Mouse (Mus musculus) myocyte (in vitro differentiated cells): ENCODE measurements around the gene Olfr58. TPM values are rescaled to one million over a fixed set of nuclear protein-coding genes. Genes with fewer than 3 reads are reported as not detected.
"Not testable (repeated sequence)": the region's sequence is repeated elsewhere in the genome, so short reads cannot be mapped to it uniquely, and the experiment has no call there.

Experiments used
- H3K27me3 ChIP-seq: one replicate; pipeline ENCODE4 v1.6.1; 2011; ENCODE audit not compliant: control insufficient read depth, insufficient read depth, insufficient read length
- H3K36me3 ChIP-seq: one replicate; pipeline ENCODE4 v1.6.1; 2011; ENCODE audit not compliant: control insufficient read depth, insufficient read depth
- H3K4me2 ChIP-seq: one replicate; pipeline ENCODE4 v1.6.1; 2011; ENCODE audit warnings: low read depth, control low read depth
- H3K4me3 ChIP-seq: one replicate; pipeline ENCODE4 v1.5.1; 2011; ENCODE audit warnings: mild to moderate bottlenecking, control low read depth, moderate library complexity
- H3K79me2 ChIP-seq: one replicate; pipeline ENCODE4 v1.6.1; 2011; ENCODE audit not compliant: control insufficient read depth, insufficient read depth
- H3ac ChIP-seq: one replicate; pipeline ENCODE4 v1.6.1; 2011; ENCODE audit not compliant: control insufficient read depth, insufficient read length
- CEBPB ChIP-seq: IDR thresholded peaks from 2 replicates; pipeline ENCODE4 v1.6.1; 2011; ENCODE audit warnings: mild to moderate bottlenecking, moderate library complexity; ENCODE audit not compliant: poor library complexity, insufficient read depth, severe bottlenecking
- E2F4 ChIP-seq: IDR thresholded peaks from one replicate; pipeline ENCODE4 v1.6.1; 2011; ENCODE audit warnings: mild to moderate bottlenecking, control low read depth, moderate library complexity; ENCODE audit not compliant: insufficient read depth
- MAX ChIP-seq: IDR thresholded peaks from one replicate; pipeline ENCODE4 v1.6.1; 2011; ENCODE audit warnings: low read depth, mild to moderate bottlenecking, control low read depth
- MYOD1 ChIP-seq, 3 experiments: IDR thresholded peaks; one replicate each; pipeline ENCODE4 v1.6.1; 2011; ENCODE audit warnings: control low read depth in 2 of 3, low read depth in 2 of 3, mild to moderate bottlenecking in 2 of 3, moderate library complexity in 1 of 3; ENCODE audit not compliant: insufficient read length in 2 of 3, control insufficient read depth in 1 of 3
- MYOG ChIP-seq, 3 experiments: IDR thresholded peaks; one replicate each; pipeline ENCODE4 v1.6.1; 2011; ENCODE audit warnings: control low read depth in 2 of 3, low read depth in 2 of 3, mild to moderate bottlenecking in 2 of 3; ENCODE audit not compliant: insufficient read length in 2 of 3, control insufficient read depth in 1 of 3, insufficient read depth in 1 of 3
- POLR2A ChIP-seq: IDR thresholded peaks from one replicate; pipeline ENCODE4 v1.6.1; 2011; ENCODE audit warnings: low read depth, mild to moderate bottlenecking, control low read depth, moderate library complexity; ENCODE audit not compliant: insufficient read length
- POLR2AphosphoS2 ChIP-seq: IDR thresholded peaks from one replicate; pipeline ENCODE4 v1.6.1; 2011; ENCODE audit warnings: low read depth, control low read depth; ENCODE audit not compliant: insufficient read length
- REST ChIP-seq: IDR thresholded peaks from one replicate; pipeline ENCODE4 v1.6.1; 2011; ENCODE audit warnings: mild to moderate bottlenecking, control low read depth, moderate library complexity; ENCODE audit not compliant: insufficient read depth, insufficient read length
- SRF ChIP-seq: IDR thresholded peaks from one replicate; pipeline ENCODE4 v1.6.1; 2011; ENCODE audit warnings: low read depth; ENCODE audit not compliant: control insufficient read depth, insufficient read length
- TCF12 ChIP-seq: IDR thresholded peaks from one replicate; pipeline ENCODE4 v1.6.1; 2011; ENCODE audit warnings: mild to moderate bottlenecking, control low read depth; ENCODE audit not compliant: poor library complexity, insufficient read depth, severe bottlenecking
- TCF3 ChIP-seq: IDR thresholded peaks from one replicate; pipeline ENCODE4 v1.6.1; 2011; ENCODE audit warnings: low read depth, control low read depth; ENCODE audit not compliant: insufficient read length
- USF1 ChIP-seq: IDR thresholded peaks from one replicate; pipeline ENCODE4 v1.6.1; 2011; ENCODE audit warnings: low read depth, mild to moderate bottlenecking, control low read depth, moderate library complexity
- polyA plus RNA-seq: library from polyadenylated mRNA; unstranded; fragments of >200 nt; fragmentation: generic; extraction: Trizol; gene quantifications from one replicate; pipeline ENCODE4 v1.2.1, GENCODE M21; 2012; ENCODE audit warnings: missing spikeins

Gene Olfr58
- not detected for polyA plus RNA-seq

DNA sequence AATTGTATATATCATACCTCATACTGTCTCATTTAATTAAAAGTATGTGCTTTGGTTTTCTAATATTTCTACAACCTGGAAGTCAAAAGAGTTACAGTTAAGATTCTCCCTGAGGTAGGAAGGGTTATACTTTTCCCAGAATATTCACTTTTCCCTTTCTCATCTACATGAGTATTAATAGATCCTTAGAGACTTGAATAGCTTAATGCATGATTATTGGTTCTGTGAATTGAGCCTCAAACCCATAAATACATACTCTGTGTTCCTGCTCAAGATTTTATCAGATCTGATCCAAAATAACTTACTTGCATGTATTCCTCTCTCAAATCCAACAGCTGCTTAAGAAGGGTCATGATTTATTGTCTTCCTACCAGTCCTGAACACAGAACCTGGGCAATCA lies at the start of gene Olfr58:
TSS of gene Olfr58 (plus strand) at position 301 of the 400 bp plus-strand sequence.
- Histone ChIP-seq H3K36me3 (no peaks in the 10 kb centered on the region), H3ac (no peak within 1 kb of the TSS), H3K79me2 (no peaks in the 10 kb centered on the region), H3K27me3 (no peaks in the 10 kb centered on the region), H3K4me2 (no peak within 1 kb of the TSS), H3K4me3 (no peak within 1 kb of the TSS)
- TF ChIP-seq REST (no peak), MYOG (IDR thresholded peaks at IDR 0.05; ENCODE audit: control insufficient read depth in 1 of 3, insufficient read depth in 1 of 3, insufficient read length in 2 of 3, low read depth in 2 of 3) (no peak)

DNA sequence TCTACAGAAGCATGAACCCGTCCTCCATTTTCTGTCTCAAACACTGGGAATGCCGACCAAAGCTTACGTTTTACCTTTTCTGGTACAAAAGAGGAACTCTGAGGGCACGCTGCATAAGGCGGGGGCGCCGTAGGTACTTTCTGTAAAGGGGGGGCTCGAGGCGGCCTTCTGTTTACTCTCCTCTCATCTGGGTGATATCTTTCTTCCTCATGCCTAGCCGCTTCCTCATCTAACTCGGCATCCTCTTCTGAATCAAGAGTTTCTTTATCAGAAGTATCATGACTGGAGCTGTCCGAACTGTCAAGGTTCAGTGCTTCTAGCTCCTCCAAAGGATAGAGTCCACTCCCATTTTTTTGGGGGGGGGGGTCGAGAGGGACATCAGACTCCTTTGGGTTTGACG lies 10.9 kb upstream of the Olfr58 start:
- no peak overlapping the region for H3ac ChIP-seq
- no peaks in the 10 kb centered on the region for H3K79me2 ChIP-seq
- no peak overlapping the region for H3K4me2 ChIP-seq
- H3K36me3 ChIP-seq, result no peaks in the 10 kb centered on the region
- TF ChIP-seq POLR2A (no peak), POLR2AphosphoS2 (no peak), MYOD1 (IDR thresholded peaks at IDR 0.05; ENCODE audit: control insufficient read depth in 1 of 3, insufficient read length in 2 of 3, low read depth in 2 of 3) (no peak), TCF12 (no peak), E2F4 (no peak)
- no peak overlapping the region for H3K4me3 ChIP-seq
- no peaks in the 10 kb centered on the region for H3K27me3 ChIP-seq

DNA sequence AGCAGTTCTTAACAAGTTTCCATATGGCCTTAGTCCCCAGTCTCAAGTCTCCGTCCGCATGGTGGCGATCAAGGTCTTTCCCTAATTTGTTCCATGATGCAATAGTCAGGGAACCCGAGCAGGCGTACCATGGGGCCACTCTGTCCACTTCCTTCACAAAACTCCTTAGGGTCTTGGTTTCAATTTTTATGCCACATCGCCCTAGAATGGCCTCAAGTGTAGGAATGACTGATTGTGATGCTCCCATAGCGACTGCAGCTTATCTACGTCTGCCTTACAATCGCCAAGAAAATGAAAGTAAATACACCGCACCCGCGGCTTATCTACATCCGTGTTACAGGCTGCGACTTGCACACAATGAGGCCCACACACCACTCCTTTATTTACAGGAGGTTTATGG lies 10.4 kb upstream of the Olfr58 start:
- Histone ChIP-seq H3K27me3 (no peaks in the 10 kb centered on the region), H3K4me2 (no peak overlapping the region), H3K36me3 (no peaks in the 10 kb centered on the region), H3ac (no peak overlapping the region), H3K79me2 (no peaks in the 10 kb centered on the region), H3K4me3 (no peak overlapping the region)
- TF ChIP-seq E2F4, result no peak
- TF ChIP-seq USF1, result no peak
- no peak for TF ChIP-seq MYOG (IDR thresholded peaks at IDR 0.05; ENCODE audit: control insufficient read depth in 1 of 3, insufficient read depth in 1 of 3, insufficient read length in 2 of 3, low read depth in 2 of 3)
- TF ChIP-seq SRF, result no peak
- TF ChIP-seq REST, result no peak
- no peak for TF ChIP-seq MAX
- no peak for TF ChIP-seq TCF12
- no peak for TF ChIP-seq CEBPB
- no peak for TF ChIP-seq POLR2A
- TF ChIP-seq MYOD1 (IDR thresholded peaks at IDR 0.05; ENCODE audit: control insufficient read depth in 1 of 3, insufficient read length in 2 of 3, low read depth in 2 of 3), result no peak
- no peak for TF ChIP-seq TCF3
- TF ChIP-seq POLR2AphosphoS2, result no peak

DNA sequence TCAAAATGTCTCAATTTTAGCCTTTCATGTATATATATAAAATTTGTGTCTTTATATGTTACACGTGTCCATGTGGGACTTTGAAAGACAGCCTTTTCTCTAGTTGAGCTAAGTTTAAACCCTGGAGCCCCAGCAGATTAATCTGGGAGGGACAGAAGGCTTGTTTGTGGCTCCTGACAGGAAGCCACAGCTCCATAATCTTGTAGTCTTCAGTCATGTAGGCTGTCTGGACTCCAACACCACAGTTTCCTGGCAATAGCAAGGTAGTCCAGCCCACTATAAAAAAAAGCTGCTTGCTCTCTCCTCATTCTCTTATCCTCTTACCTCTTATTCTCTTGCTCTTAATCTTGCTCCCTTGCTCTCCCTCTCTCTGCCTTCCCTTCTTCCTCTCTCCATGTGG lies 22.9 kb downstream of the Olfr58 start:
- TF ChIP-seq POLR2AphosphoS2 (no peak), MYOG (IDR thresholded peaks at IDR 0.05; ENCODE audit: control insufficient read depth in 1 of 3, insufficient read depth in 1 of 3, insufficient read length in 2 of 3, low read depth in 2 of 3) (no peak)
- Histone ChIP-seq H3K4me3 (no peak overlapping the region), H3K4me2 (no peak overlapping the region), H3K36me3 (no peaks in the 10 kb centered on the region), H3ac (no peak overlapping the region), H3K79me2 (no peaks in the 10 kb centered on the region), H3K27me3 (no peaks in the 10 kb centered on the region)

DNA sequence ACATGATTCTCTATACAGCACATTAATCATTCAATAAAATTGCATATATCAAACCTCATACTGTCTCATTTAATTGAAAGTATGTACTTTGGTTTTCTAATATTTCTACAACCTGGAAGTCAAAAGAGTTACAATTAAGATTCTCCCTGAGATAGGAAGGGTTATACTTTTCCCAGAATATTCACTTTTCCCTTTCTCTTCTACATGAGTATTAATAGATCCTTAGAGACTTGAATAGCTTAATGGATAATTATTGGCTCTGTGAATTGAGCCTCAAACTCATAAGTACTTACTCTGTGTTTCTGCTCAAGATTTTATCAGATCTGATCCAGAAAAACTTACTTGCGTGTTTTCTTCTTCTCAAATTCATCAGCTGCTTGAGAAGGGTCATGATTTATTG lies 24.5 kb downstream of the Olfr58 start, which contains the start of gene Olfr859:
TSS of gene Olfr859 (plus strand) at position 301 of the 400 bp plus-strand sequence.
- H3K27me3 ChIP-seq, H3K4me3 ChIP-seq, H3ac ChIP-seq, H3K36me3 ChIP-seq, H3K79me2 ChIP-seq, H3K4me2 ChIP-seq: not testable (repeated sequence)

Other genes with a start within 250 kb of the Olfr58 start
- gene Olfr853, start 239.2 kb upstream of the Olfr58 start, polyA plus RNA-seq, result not detected
- gene Olfr854, start 212.9 kb upstream of the Olfr58 start, polyA plus RNA-seq, result not detected
- not detected for gene Olfr855, start 197.7 kb upstream of the Olfr58 start, polyA plus RNA-seq
- 5.9 TPM for gene Zfp317, start 158.2 kb upstream of the Olfr58 start, polyA plus RNA-seq
- not detected for gene Olfr857, start 70.8 kb upstream of the Olfr58 start, polyA plus RNA-seq
- not detected for gene Olfr859, start 24.6 kb downstream of the Olfr58 start, polyA plus RNA-seq
- not detected for gene Olfr860, start 69.5 kb downstream of the Olfr58 start, polyA plus RNA-seq
- not detected for gene Olfr862, start 107.7 kb downstream of the Olfr58 start, polyA plus RNA-seq
- gene Olfr77, start 136.6 kb downstream of the Olfr58 start, polyA plus RNA-seq, result 0.25 TPM
- not detected for gene Olfr866, start 247.8 kb downstream of the Olfr58 start, polyA plus RNA-seq